Mouse (Mus musculus): ENCODE measurements at regions not wholly inside any gene's neighbourhood (a gene's known extent, or its start where the extent isn't known, plus 50 kb on each side); places are given as distances from the start of the nearest gene placed in this dataset.
"Not testable (repeated sequence)": the region's sequence is repeated elsewhere in the genome, so short reads cannot be mapped to it uniquely, and the experiment has no call there.

DNA sequence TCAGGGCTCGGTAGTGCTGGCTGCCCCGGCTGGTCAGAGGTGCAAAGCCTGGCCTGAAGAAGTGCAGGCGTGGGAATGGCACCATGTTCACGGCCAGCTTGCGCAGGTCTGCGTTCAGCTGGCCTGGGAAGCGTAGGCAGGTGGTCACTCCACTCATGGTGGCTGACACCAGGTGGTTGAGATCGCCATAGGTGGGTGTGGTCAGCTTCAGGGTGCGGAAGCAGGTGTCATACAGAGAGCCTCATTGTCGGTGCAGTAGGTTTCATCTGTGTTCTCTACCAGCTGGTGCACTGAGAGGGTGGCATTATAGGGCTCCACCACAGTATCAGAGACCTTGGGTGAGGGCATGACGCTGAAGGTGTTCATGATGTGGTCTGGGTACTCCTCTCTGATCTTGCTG, 380.1 kb upstream of the Fam49a start:
- not testable (repeated sequence) for DNase-seq (ENCODE audit: low read depth, low spot score)

GRCm38 (mm10) chr12:11887291-11887690, 374.6 kb upstream of the Fam49a start:
- DNase-seq (ENCODE audit: low read depth, low spot score), result no peak

DNA sequence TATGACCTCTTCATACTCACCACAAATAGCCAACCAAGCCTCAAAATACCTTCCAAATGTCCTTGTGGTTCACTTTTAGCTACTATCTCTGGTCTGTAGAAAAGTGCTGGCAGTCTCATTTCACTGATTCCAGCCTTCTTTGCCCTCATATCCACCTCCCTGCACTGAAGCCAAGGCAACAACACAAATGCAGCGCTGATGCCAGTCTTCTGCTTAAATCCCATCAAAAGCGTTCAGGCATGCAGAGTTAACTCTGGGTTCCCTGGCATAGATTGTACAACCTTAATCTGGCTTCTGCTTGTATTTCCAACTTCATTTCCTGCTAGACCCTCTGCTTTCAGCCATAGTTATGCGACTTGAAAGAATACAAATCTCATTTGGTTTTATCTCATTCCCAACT, 362.9 kb upstream of the Fam49a start:
- DNase-seq (ENCODE audit: low read depth, low spot score), result no peak

GRCm38 (mm10) chr12:11906588-11906987, 355.4 kb upstream of the Fam49a start:
- DNase-seq (ENCODE audit: low read depth, low spot score), result no peak
